Mouse (Mus musculus): ENCODE data around the gene Tsks.

The Tsks gene

DNA sequence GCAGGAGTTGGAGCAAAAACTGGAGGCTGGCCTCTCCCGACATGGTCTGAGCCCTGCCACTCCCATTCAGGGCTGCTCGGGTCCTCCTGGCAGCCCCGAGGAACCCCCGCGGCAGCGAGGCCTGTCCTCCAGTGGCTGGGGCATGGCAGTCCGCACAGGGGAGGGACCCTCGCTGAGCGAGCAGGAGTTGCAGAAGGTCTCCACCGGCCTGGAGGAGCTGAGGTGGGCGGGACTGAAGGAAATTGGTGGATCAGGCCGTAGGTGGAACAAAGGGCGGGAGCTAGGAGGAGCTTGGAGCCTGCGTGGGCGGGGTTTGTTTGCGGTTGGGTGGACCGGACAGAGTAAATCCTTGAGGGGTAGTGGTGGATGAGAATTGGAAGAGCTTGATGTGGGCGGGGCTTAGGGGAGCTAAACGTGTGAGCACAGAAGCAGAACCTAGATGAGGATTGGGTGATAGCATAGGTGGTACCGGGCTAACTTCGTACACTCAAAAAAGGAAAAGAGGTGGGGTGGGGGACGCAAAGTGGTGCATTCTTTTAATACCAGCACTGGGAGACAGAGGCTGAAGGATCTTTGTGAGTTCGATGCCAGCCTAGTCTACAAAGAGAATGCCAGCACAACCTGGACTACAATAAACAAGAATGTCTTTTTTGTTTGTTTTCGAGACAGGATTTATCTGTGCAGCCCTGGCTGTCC is 9.8 kb downstream of the Tsks start:
- DNase-seq = peak; percentile 56 to 62

GRCm38 (mm10) chr7:44953561-44953960 is 10.6 kb downstream of the Tsks start:
- no peak for DNase-seq

GRCm38 (mm10) chr7:44954091-44954885 is 11.3 kb downstream of the Tsks start:
- DNase-seq = no peak

DNA sequence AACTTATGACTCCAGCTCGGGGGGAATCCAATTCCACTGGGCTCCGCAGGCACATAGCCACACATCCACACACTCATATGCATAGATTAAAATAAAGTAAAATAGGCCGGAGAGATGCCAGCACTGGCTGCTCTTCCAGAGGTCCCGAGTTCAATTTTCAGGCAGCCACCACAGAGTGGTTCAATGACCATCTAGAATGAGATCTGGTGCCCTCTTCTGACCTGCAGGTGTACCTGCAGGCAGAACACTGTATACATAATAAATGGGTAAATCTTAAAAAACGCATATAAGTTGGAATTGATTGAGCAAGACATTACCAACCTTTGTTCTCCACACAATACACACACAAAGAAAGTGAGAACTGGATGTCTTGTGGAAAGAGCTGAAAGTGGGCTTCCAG is 12.6 kb downstream of the Tsks start:
- DNase-seq = no peak

DNA sequence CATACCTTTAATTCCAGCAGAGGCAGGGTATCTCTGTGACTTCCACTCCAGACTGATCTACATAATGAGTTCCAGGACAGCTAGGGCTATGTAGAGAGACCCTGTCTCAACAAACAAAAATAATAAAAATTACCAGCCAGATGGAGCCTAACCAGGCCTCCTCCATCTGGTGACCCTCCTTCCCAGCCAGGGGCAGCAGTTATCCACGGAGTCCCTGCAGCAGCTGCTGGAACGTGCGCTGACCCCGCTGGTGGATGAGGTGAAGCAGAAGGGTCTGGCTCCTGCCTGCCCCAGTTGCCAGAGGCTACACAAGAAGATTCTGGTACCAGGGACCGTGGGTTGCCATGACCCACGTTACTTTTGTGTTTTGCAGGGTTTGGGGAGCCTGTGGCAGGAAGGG is 13.3 kb downstream of the Tsks start:
- no peak for DNase-seq

- no peak for DNase-seq
Measured at GRCm38 (mm10) chr7:44957183-44957835, 14.3 kb downstream of the Tsks start.

GRCm38 (mm10) chr7:44958208-44958607 is 15.2 kb downstream of the Tsks start:
- DNase-seq = no peak

- no peak for DNase-seq
Measured at GRCm38 (mm10) chr7:44959281-44959680, 16.3 kb downstream of the Tsks start.

GRCm38 (mm10) chr7:44959874-44960511 is 17.0 kb downstream of the Tsks start:
- DNase-seq = no peak

GRCm38 (mm10) chr7:44960512-44960910 is 17.5 kb downstream of the Tsks start:
- DNase-seq = no peak

DNA sequence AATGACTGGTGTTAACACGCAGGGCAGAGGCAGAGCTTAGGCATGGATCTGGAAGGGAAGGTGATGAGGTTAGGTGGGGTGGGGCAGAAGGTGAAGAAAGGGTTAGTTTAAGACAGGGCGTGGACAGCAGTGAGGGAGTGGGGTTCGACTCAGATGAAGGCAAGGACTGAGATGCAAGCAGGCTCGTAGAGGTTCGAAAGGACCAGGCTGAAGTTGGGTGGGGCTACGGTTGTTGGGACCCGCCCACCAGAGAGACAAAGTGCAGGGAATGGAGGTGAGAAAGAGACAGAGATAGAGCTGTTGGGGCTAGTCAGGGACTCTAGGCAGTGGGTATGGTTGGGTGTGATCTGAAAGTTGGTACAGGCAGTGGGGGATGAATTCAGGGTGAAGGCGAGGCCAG is 19.3 kb downstream of the Tsks start:
- no peak for DNase-seq

- DNase-seq = no peak
Measured at GRCm38 (mm10) chr7:44962831-44963230, 19.8 kb downstream of the Tsks start.

DNA sequence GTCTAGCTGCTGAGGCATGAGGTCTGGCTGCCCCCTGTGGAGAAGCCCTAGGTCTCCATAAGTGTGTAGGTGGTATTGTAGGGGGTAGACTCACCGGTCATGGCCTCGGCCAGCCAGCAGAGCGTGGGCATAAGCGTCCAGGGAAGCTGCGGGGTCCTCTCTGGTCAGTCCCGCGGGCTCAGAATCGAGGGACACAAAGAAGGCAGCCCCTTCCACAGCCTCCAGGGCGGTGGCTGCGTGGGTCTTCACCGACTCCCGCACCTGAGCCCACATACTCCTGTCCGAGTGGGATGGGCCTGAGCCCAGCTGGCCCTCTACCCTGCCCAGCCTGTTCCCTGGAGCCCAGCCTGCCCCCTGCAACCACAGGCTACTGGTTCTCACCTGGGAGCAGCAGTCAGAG is 22.0 kb downstream of the Tsks start:
- DNase-seq = no peak

- DNase-seq = no peak
Measured at GRCm38 (mm10) chr7:44965975-44966374, 23.0 kb downstream of the Tsks start.

- no peak for DNase-seq
Measured at GRCm38 (mm10) chr7:44966638-44967037, 23.6 kb downstream of the Tsks start.

- DNase-seq = peak; percentile 62 to 70
Measured at GRCm38 (mm10) chr7:44970231-44970691, 27.3 kb downstream of the Tsks start.

DNA sequence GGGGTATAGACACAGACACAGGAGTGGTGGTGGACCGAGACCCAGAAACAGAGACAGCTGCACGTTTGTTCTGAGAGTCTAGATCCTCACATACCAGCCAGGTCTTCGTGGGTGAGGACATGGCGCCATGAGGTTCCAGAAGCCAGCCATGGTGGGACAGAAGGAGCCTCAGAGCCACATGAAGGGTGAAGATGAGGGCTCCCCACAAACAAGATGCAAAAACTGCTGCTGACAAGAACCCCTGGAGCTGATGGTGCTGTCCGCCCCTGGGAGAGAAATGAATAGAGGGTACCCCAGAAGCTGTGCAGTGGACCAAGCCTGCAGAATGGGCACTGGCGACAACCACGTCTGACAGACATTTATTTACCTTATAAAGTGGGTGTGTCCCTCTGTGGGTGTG is 28.1 kb downstream of the Tsks start:
- DNase-seq = no peak

DNA sequence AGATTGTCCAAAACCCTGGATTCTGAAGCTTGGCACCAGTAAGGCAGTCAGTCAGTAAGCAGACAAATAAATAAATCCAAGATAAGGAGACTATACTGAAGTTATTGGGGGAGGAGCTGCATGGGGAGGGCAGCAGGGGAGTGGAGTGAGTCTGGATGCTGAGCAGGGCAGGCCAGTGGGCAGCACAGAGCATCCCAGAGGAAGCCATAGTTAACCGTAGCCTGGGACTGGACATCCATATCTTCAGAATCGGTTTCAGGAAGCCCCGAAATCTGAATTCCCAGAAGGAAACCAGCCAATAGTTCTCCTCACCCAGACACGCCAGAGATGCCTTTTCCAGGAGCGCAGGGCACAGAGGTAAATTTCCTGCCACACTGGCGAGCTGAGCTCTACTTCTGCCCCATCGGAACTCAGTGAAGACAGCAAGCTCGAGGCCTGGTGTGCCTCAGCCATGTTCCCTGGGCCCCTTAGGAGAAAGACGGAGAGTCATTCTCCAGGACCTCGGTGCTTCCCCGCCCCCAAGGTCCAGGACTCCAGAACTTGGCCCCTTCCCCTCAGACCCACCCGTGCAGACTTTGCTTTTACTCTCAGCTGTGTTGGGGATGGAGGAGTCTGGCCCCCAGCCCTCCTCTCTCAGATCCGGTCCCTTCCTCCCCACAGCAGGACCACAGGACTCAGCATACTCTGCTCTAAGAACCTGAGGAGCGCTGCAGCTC is 30.6 kb downstream of the Tsks start:
- DNase-seq = no peak

DNA sequence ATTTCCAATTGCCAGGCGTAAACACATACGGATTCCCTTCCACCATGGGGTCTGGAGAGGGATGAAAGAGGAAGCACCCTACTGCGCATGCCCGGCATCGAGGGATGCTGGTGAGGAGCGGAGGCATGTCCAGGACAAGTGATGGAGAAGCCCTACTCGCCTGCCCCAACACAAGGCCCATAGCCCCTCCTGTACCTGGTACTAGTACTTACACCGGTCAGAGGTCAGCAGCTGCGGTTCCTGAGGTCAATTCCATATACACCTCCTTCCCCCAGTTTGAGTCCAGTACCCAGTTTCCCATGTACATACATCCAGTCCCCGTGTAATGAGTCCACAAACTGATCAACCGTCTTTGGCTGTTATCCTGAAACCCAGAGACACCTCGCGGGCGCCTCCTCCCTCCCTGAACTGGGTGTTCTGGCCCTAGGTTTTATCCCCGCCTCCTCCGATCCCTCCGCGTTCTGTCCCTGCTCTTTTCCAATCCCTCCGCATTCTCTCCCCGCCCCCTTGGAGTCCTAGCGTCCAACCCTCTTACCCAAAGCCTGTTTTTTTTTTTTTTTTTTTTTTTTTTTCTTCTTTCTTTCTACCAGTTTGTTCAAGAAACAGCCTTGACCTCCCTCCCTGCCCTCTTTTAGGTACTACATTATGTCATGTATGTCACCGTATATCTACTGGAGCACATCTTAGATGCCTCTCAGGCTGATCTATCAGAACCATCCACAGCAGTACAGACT is 31.5 kb downstream of the Tsks start, which contains the start of gene Cpt1c:
Gene Cpt1c (minus strand): TSS at position 469 of the 734 bp plus-strand sequence.
- no peak for DNase-seq

DNA sequence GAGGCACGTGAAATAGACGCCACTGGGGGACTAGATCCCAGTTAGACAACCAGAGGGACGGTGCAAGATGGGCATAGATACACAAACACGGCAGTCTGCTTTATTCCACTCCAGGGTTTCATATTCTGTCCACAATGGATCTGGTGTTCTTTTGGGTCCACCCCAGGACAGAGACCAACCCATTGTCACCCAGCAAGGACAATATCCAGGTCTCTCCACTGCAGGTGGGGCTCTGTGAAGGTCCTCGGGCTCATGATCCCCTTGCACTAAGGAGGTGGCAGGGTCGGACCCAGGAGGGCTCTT is 32.1 kb downstream of the Tsks start:
- no peak for DNase-seq

DNA sequence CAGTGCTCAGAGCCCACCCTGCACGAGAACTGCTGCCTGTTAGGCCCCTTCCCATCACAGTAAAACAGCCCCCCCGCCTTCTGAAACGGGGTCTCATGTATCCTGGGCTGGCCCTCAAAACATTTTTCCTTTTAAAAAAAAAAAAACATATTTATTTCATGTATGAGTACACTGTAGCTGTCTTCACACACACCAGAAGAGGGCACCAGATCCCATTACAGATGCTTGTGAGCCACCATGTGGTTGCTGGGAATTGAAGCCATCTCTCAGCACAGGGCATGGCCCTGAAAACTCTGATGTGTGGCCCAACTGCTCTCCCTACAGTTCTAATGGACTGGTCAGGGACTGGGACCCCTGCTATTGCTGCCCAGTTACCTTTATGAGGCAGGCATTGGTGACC is 35.3 kb downstream of the Tsks start:
- no peak for DNase-seq

GRCm38 (mm10) chr7:44981539-44981938 is 38.5 kb downstream of the Tsks start:
- no peak for DNase-seq
